Mouse (Mus musculus): ENCODE measurements around the gene Mroh7. TPM values are rescaled to one million over a fixed set of nuclear protein-coding genes. Genes with fewer than 3 reads are reported as not detected.

Gene Mroh7
- polyA plus RNA-seq, 1 experiment from 2014 or later = 0.15 TPM

Other genes with a start within 250 kb of the Mroh7 start
- not detected in 2 replicates for gene Bsnd, start 238.6 kb downstream of the Mroh7 start, polyA plus RNA-seq (2015; fragmentation: Nextera tagmentation; extraction: Ambion mirVana)
- 5.4 and 6.5 TPM in 2 replicates for gene Dhcr24, start 169.9 kb downstream of the Mroh7 start, polyA plus RNA-seq (2015; fragmentation: Nextera tagmentation; extraction: Ambion mirVana)
- 0.24 and 0.30 TPM in 2 replicates for gene Lexm, start 113.7 kb downstream of the Mroh7 start, polyA plus RNA-seq (2015; fragmentation: Nextera tagmentation; extraction: Ambion mirVana)
- gene Ttc22, start 108.5 kb downstream of the Mroh7 start, polyA plus RNA-seq (2015; fragmentation: Nextera tagmentation; extraction: Ambion mirVana) = 0.03 and 0.06 TPM in 2 replicates
- gene Pars2, start 79.9 kb downstream of the Mroh7 start, polyA plus RNA-seq (2015; fragmentation: Nextera tagmentation; extraction: Ambion mirVana) = 5.4 and 6.7 TPM in 2 replicates
- gene Ttc4, start 52.0 kb downstream of the Mroh7 start, polyA plus RNA-seq (2015; fragmentation: Nextera tagmentation; extraction: Ambion mirVana) = 37.3 and 42.1 TPM in 2 replicates
- 0.09 TPM in 1 of 2 replicates, not detected in the other for gene Fam151a, start 3.0 kb upstream of the Mroh7 start, polyA plus RNA-seq (2015; fragmentation: Nextera tagmentation; extraction: Ambion mirVana)
- gene Acot11, start 74.1 kb upstream of the Mroh7 start, polyA plus RNA-seq (2015; fragmentation: Nextera tagmentation; extraction: Ambion mirVana) = 5.0 TPM in 2 replicates
- 55.5 and 64.8 TPM in 2 replicates for gene Ssbp3, start 179.8 kb upstream of the Mroh7 start, polyA plus RNA-seq (2015; fragmentation: Nextera tagmentation; extraction: Ambion mirVana)